Mouse (Mus musculus): ENCODE measurements around the gene Snrpc. TPM values are rescaled to one million over a fixed set of nuclear protein-coding genes. Genes with fewer than 3 reads are reported as not detected.
A peak's percentile ranks its signal among the peaks of the same experiment; 100 is the strongest.

Snrpc gene
- total and polyA plus RNA-seq, 3 experiments = 154 to 194 (median 171) TPM

- dilution Hi-C loops (cut with MboI; ENCODE audit: extremely low pct_ligation_motif_present, extremely low pct_unique_long_range_greater_than_20kb, low sequenced_read_pairs) (no loop called here), in situ Hi-C loops (cut with MboI; ENCODE audit: low pct_ligation_motif_present, low pct_unique_long_range_greater_than_20kb, low sequenced_read_pairs) (loop anchor here (5.0 kb wide), 1 partner anchor 38 kb away; no protein-coding TSS in a partner anchor)
- Histone ChIP-seq H3K4me3 (replicated peaks in 1 of 3; ENCODE audit: low read depth in 2 of 3, low read length in 2 of 3, poor library complexity in 1 of 3) (peak overlapping the region; percentile 79 to 98 (median 85)), H3K36me3 (replicated peaks in 1 of 2; ENCODE audit: control insufficient read depth in 1 of 2, insufficient read depth in 1 of 2, low read length in 1 of 2) (peaks cover 0 to 12% of the 10 kb centered on the region in 2 experiments), H3K9me3 (replicated peaks; ENCODE audit: low read length) (no peaks in the 10 kb centered on the region), H3K4me2 (ENCODE audit: insufficient read depth, low read depth, poor library complexity, severe bottlenecking) (peak overlapping the region; percentile 83), H3K4me1 (ENCODE audit: control insufficient read depth in 1 of 2, insufficient read depth in 2 of 2) (peaks cover 6 to 57% of the 10 kb centered on the region in 2 experiments), H3K9ac (ENCODE audit: insufficient read depth, low read depth) (peak overlapping the region; percentile 88), H3K79me2 (replicated peaks; ENCODE audit: control insufficient read depth, extremely low read depth, insufficient read depth, poor library complexity, severe bottlenecking) (peaks cover 38% of the 10 kb centered on the region), H3K27me3 (replicated peaks) (no peaks in the 10 kb centered on the region), H3K27ac (ENCODE audit: insufficient read depth, low read depth) (peak overlapping the region; percentile 36; the same call in 1 of the 2 replicates)
- TF ChIP-seq MXI1 (IDR thresholded peaks at IDR 0.05; ENCODE audit: low read depth, low read length) = peak; percentile 34; the same call in 1 of the 2 replicates
- TF ChIP-seq HCFC1 (IDR thresholded peaks at IDR 0.05; ENCODE audit: low read depth, low read length) = no peak
- TF ChIP-seq UBTF (IDR thresholded peaks at IDR 0.05; ENCODE audit: low read depth, low read length) = peak; percentile 44; the same call in 1 of the 2 replicates
- TF ChIP-seq MEF2A (IDR thresholded peaks at IDR 0.05; ENCODE audit: borderline replicate concordance, low read depth, low read length) = no peak
- peak; percentile 30; the same call in 1 of the 2 replicates for TF ChIP-seq SIN3A (IDR thresholded peaks at IDR 0.05; ENCODE audit: low read length)
- no peak for DNase-seq (ENCODE audit: extremely low read depth)
These were observed 17.9 kb upstream of the Snrpc start for GRCm38 (mm10) chr17:27819971-27820567.

GRCm38 (mm10) chr17:27820568-27821406, 17.2 kb upstream of the Snrpc start, which contains the start of gene D17Wsu92e:
Gene D17Wsu92e (minus strand): TSS chr17:27820648.
- H3K4me3 ChIP-seq (replicated peaks in 1 of 3; ENCODE audit: low read depth in 2 of 3, low read length in 2 of 3, poor library complexity in 1 of 3) = peak within 1 kb of the TSS; percentile 79 to 98 (median 85)
- H3K27me3 ChIP-seq (replicated peaks) = no peaks in the 10 kb centered on the region
- H3K79me2 ChIP-seq (replicated peaks; ENCODE audit: control insufficient read depth, extremely low read depth, insufficient read depth, poor library complexity, severe bottlenecking) = peaks cover 35% of the 10 kb centered on the region
- peak within 1 kb of the TSS; percentile 88 for H3K9ac ChIP-seq (ENCODE audit: insufficient read depth, low read depth)
- in situ Hi-C loops (cut with MboI; ENCODE audit: low pct_ligation_motif_present, low pct_unique_long_range_greater_than_20kb, low sequenced_read_pairs) (no loop called here), dilution Hi-C loops (cut with MboI; ENCODE audit: extremely low pct_ligation_motif_present, extremely low pct_unique_long_range_greater_than_20kb, low sequenced_read_pairs) (no loop called here)
- H3K27ac ChIP-seq (ENCODE audit: insufficient read depth, low read depth) = peak within 1 kb of the TSS; percentile 38
- no peaks in the 10 kb centered on the region for H3K9me3 ChIP-seq (replicated peaks; ENCODE audit: low read length)
- peak within 1 kb of the TSS; percentile 83 for H3K4me2 ChIP-seq (ENCODE audit: insufficient read depth, low read depth, poor library complexity, severe bottlenecking)
- DNase-seq (ENCODE audit: extremely low read depth) = peak; percentile 97
- peaks cover 0 to 7% of the 10 kb centered on the region in 2 experiments for H3K36me3 ChIP-seq (replicated peaks in 1 of 2; ENCODE audit: control insufficient read depth in 1 of 2, insufficient read depth in 1 of 2, low read length in 1 of 2)
- H3K4me1 ChIP-seq (ENCODE audit: control insufficient read depth in 1 of 2, insufficient read depth in 2 of 2) = peaks cover 8 to 54% of the 10 kb centered on the region in 2 experiments
- TF ChIP-seq ZNF384 (IDR thresholded peaks at IDR 0.05; ENCODE audit: low read depth, low read length) (no peak), UBTF (IDR thresholded peaks at IDR 0.05; ENCODE audit: low read depth, low read length) (no peak), USF1 (IDR thresholded peaks at IDR 0.05; ENCODE audit: low read depth, low read length) (0 out of 2 replicates have a peak, but pooled peaks have one; percentile 1), TCF12 (IDR thresholded peaks at IDR 0.05; ENCODE audit: low read depth, low read length) (0 out of 2 replicates have a peak, but pooled peaks have one; percentile 65), PAX5 (IDR thresholded peaks at IDR 0.05; ENCODE audit: low read length) (no peak), E2F4 (IDR thresholded peaks at IDR 0.05; ENCODE audit: insufficient replicate concordance, low read depth, low read length) (no peak), TBP (conservative IDR thresholded peaks at IDR 0.05; ENCODE audit: low read depth, low read length) (no peak), SIN3A (IDR thresholded peaks at IDR 0.05; ENCODE audit: low read length) (peak; percentile 60; the same call in 1 of the 2 replicates), MAX (IDR thresholded peaks at IDR 0.05; ENCODE audit: low read length) (peak; percentile 31; the same call in 1 of the 2 replicates), ETS1 (conservative IDR thresholded peaks at IDR 0.05; ENCODE audit: low read depth, low read length) (peak; percentile 70), MAFK (IDR thresholded peaks at IDR 0.05; ENCODE audit: insufficient replicate concordance, low read length) (no peak), MAZ (IDR thresholded peaks at IDR 0.05; ENCODE audit: low read depth, low read length) (peak; percentile 100), NRF1 (IDR thresholded peaks at IDR 0.05; ENCODE audit: low read depth, low read length) (peak; percentile 89), JUND (conservative IDR thresholded peaks at IDR 0.05; ENCODE audit: low read depth, low read length) (no peak), NELFE (IDR thresholded peaks at IDR 0.05; ENCODE audit: low read depth, low read length) (peak; percentile 58; the same call in 1 of the 2 replicates), ELF1 (IDR thresholded peaks at IDR 0.05; ENCODE audit: low read depth, low read length) (peak; percentile 97), JUN (IDR thresholded peaks at IDR 0.05; ENCODE audit: insufficient read depth, low read depth, low read length) (peak; percentile 16; the same call in 1 of the 2 replicates), USF2 (conservative IDR thresholded peaks at IDR 0.05; ENCODE audit: low read depth, low read length) (no peak), BHLHE40 (IDR thresholded peaks at IDR 0.05; ENCODE audit: low read depth, low read length) (peak; percentile 78), CTCF (conservative IDR thresholded peaks at IDR 0.05 in 1 of 2, IDR thresholded peaks at IDR 0.05 in 1 of 2; ENCODE audit: low read depth in 2 of 2, low read length in 2 of 2) (no peak), CHD1 (IDR thresholded peaks at IDR 0.05; ENCODE audit: low read depth, low read length) (no peak), MYC (IDR thresholded peaks at IDR 0.05; ENCODE audit: low read depth, low read length) (no peak), CHD2 (IDR thresholded peaks at IDR 0.05; ENCODE audit: low read length) (peak; percentile 56), KAT2A (IDR thresholded peaks at IDR 0.05; ENCODE audit: insufficient replicate concordance, low read length) (peak; percentile 74; the same call in 1 of the 2 replicates), ZKSCAN1 (IDR thresholded peaks at IDR 0.05; ENCODE audit: borderline replicate concordance, low read depth, low read length) (no peak), HCFC1 (IDR thresholded peaks at IDR 0.05; ENCODE audit: low read depth, low read length) (peak; percentile 87), POLR2A (IDR thresholded peaks at IDR 0.05; ENCODE audit: low read depth, low read length) (peak; percentile 78)

Measured in CH12.LX (cell line).